Mouse (Mus musculus): Measurements from ENCODE around the gene Zfp663. TPM values are rescaled to one million over a fixed set of nuclear protein-coding genes. Genes with fewer than 3 reads are reported as not detected.

The Zfp663 gene
- 8.1 and 9.1 TPM in 2 replicates for polyA plus RNA-seq (2014; fragmentation: Nextera tagmentation; extraction: Ambion mirVana)

DNA sequence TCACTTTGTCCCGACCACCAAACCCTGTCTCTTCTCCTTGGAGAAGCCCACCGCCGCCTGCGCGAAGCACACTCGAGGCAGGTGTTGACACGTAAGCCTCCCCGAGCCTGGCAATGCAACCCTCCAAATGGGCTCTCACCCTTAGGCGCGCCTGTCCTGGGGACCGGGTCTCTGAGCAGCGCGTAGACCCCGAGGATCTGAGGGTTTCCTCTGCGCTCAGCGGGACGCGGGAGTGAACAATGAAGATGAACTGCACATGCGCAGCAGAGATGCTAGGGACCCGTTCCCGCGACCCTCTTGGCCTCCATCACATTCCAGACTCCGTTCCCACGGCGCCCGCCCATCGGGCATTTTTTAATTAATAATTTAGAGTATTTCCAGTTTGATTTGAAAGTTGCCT, at the start of gene Zfp663:
Gene Zfp663, minus strand, starts transcription at position 234 of the 400 bp plus-strand sequence.
- H3K27me3 ChIP-seq (replicated peaks; ENCODE audit: control insufficient read depth, insufficient read depth, low read length): no peaks in the 10 kb centered on the region
- H3K9me3 ChIP-seq (replicated peaks; ENCODE audit: control insufficient read depth, low read length): no peaks in the 10 kb centered on the region
- H3K36me3 ChIP-seq (ENCODE audit: control insufficient read depth, insufficient read depth, low read length): no peaks in the 10 kb centered on the region
- ATAC-seq (peak; percentile 51), DNase-seq (ENCODE audit: low spot score) (peak; percentile 87)
- H3K4me3 ChIP-seq (ENCODE audit: low read depth, low read length): peak within 1 kb of the TSS; percentile 42
- peak within 1 kb of the TSS; percentile 45; the same call in 1 of the 2 replicates for H3K27ac ChIP-seq (ENCODE audit: low read depth, low read length)
- WGBS: under 1% methylated on average over 27 of the region's 27 CpGs
- peaks cover 8% of the 10 kb centered on the region for H3K4me1 ChIP-seq (ENCODE audit: control insufficient read depth, insufficient read depth, low read length)
- peak within 1 kb of the TSS; percentile 70 for H3K4me2 ChIP-seq (ENCODE audit: low read length)
- H3K9ac ChIP-seq (ENCODE audit: low read length): peak within 1 kb of the TSS; percentile 75

DNA sequence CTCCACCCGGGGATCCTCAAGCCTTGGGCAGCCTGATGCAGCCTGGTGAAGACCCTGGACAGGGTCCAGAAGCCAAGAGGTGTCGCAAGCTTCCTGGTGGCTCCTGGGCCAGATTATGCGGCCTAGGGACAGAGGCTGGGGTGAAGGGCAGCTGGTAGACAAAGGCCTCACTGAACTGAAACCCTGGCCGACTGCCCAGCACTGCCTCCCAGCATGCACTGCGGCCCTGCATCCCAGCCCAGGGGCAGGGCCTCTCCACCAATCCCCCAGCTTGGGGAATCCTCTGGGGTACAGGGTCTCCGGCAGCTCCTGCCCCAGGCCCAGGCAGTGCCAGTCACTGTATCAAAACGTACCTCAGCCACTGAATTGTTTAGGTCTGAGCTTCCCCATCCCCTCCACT, 48.8 kb upstream of the Zfp663 start:
- 24% methylated on average over 7 of the region's 7 CpGs for WGBS

DNA sequence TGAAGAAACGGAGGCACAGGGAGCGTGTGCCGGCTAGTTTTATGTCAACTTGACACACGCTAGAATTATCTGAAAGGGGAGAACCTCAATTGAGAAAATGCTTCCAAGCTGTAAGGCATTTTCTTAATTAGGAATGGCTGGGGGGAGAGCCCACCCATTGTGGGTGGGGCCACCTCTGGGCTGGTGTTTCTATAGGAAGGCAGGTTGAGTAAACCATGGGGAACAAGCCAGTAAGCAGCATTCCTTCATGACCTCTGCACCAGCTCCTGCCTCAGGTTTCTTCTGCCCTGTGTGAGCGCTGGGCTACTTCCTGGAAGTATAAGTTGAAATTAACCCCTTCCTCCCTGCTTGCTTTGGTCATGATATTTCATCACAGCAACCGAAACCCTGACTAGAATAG, 47.3 kb upstream of the Zfp663 start:
- H3K9me3 ChIP-seq (replicated peaks; ENCODE audit: control insufficient read depth, low read length): no peaks in the 10 kb centered on the region
- H3K4me2 ChIP-seq (ENCODE audit: low read length): no peak overlapping the region
- no peaks in the 10 kb centered on the region for H3K36me3 ChIP-seq (ENCODE audit: control insufficient read depth, insufficient read depth, low read length)
- no peak overlapping the region for H3K4me3 ChIP-seq (ENCODE audit: low read depth, low read length)
- H3K27ac ChIP-seq (ENCODE audit: low read depth, low read length): no peak overlapping the region
- H3K4me1 ChIP-seq (ENCODE audit: control insufficient read depth, insufficient read depth, low read length): peaks cover 15% of the 10 kb centered on the region
- 53% methylated on average over 6 of the region's 6 CpGs for WGBS
- ATAC-seq (no peak), DNase-seq (ENCODE audit: low spot score) (no peak)
- H3K27me3 ChIP-seq (replicated peaks; ENCODE audit: control insufficient read depth, insufficient read depth, low read length): no peaks in the 10 kb centered on the region
- no peak overlapping the region for H3K9ac ChIP-seq (ENCODE audit: low read length)

More for the DNA sequence above, 48.8 kb upstream of the Zfp663 start:
- Histone ChIP-seq H3K27me3 (replicated peaks; ENCODE audit: control insufficient read depth, insufficient read depth, low read length) (no peaks in the 10 kb centered on the region), H3K4me2 (ENCODE audit: low read length) (no peak overlapping the region), H3K36me3 (ENCODE audit: control insufficient read depth, insufficient read depth, low read length) (no peaks in the 10 kb centered on the region), H3K9ac (ENCODE audit: low read length) (no peak overlapping the region), H3K4me1 (ENCODE audit: control insufficient read depth, insufficient read depth, low read length) (peaks cover 15% of the 10 kb centered on the region), H3K27ac (ENCODE audit: low read depth, low read length) (peak overlapping the region; percentile 59), H3K4me3 (ENCODE audit: low read depth, low read length) (no peak overlapping the region), H3K9me3 (replicated peaks; ENCODE audit: control insufficient read depth, low read length) (no peaks in the 10 kb centered on the region)
- DNase-seq (ENCODE audit: low spot score): peak; percentile 76
- ATAC-seq: peak; percentile 57

DNA sequence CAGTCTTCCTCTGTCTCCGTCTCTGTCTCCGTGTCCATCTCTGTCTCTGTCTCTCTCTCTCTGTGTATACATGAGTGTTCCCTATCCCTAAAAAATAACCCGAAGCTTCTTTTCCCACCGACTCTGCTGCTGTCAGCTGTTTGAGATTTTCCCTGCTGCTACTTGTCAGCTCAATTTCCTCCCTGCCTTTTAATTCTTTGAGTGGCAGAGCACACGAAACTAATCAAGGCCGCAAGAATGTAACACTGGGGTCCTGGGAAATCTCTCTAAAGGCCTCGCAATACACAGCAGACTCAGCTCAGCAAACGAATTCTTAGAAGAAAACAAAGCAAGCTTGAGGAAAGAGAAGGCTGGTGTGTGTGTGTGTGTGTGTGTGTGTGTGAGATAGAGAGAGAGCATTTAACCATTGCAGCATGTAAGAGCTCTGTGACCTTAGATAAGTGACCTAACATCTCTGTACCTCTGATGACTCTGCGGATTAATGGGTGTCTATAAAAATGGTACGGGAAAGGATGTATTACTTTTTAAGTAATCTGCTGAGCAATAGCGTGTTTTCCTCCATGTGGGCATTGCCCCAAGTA, 46.7 kb upstream of the Zfp663 start:
- DNase-seq (ENCODE audit: low spot score) (peak; percentile 42), ATAC-seq (no peak)
- Histone ChIP-seq H3K9ac (ENCODE audit: low read length) (no peak overlapping the region), H3K27me3 (replicated peaks; ENCODE audit: control insufficient read depth, insufficient read depth, low read length) (no peaks in the 10 kb centered on the region), H3K27ac (ENCODE audit: low read depth, low read length) (no peak overlapping the region), H3K4me2 (ENCODE audit: low read length) (no peak overlapping the region), H3K4me1 (ENCODE audit: control insufficient read depth, insufficient read depth, low read length) (peaks cover 15% of the 10 kb centered on the region), H3K36me3 (ENCODE audit: control insufficient read depth, insufficient read depth, low read length) (no peaks in the 10 kb centered on the region), H3K9me3 (replicated peaks; ENCODE audit: control insufficient read depth, low read length) (no peaks in the 10 kb centered on the region), H3K4me3 (ENCODE audit: low read depth, low read length) (no peak overlapping the region)
- WGBS: 37% methylated on average over 11 of the region's 11 CpGs

DNA sequence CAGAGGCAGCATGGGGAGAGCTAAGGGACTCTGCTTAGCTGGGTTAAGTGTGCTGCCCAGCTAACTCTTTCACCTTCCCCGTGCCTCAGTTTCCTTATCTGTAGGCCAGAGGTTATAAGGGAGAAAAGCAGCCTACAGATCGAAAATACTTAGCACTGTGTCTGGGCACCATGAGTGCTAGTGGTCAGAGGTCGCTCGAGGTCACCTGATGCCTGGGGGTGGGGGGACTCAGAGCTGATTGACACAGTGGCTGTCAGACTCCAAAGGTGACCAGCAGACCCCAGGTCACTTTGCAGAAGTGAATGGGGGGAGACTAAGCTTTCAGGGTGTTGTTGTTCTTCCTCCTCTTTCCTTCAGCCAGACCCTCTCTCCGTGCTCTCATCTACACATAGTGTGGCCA, 45.8 kb upstream of the Zfp663 start:
- no peaks in the 10 kb centered on the region for H3K36me3 ChIP-seq (ENCODE audit: control insufficient read depth, insufficient read depth, low read length)
- WGBS: 85% methylated on average over 5 of the region's 5 CpGs

DNA sequence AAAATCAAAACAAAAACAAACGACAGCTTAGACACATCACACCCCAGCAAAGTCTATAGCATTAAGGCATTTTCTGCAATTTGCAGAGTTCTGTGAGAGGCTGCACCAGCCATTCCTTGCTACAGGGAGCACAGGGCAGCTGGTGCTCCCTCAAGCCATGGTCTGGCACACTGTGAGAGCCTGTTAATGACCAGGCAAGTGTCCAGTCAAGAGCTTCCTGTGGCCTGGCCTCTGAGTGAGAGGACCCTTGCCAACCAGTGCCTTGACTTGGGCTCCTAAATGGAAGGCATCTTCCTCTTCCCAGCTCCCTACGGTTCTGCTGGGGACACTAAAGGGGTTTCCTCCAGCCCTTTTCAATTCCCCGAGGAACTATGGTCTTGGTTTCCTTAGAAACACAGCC, 45.4 kb upstream of the Zfp663 start:
- H3K27me3 ChIP-seq (replicated peaks; ENCODE audit: control insufficient read depth, insufficient read depth, low read length): no peaks in the 10 kb centered on the region
- no peak overlapping the region for H3K4me3 ChIP-seq (ENCODE audit: low read depth, low read length)
- H3K27ac ChIP-seq (ENCODE audit: low read depth, low read length): no peak overlapping the region
- H3K4me2 ChIP-seq (ENCODE audit: low read length): no peak overlapping the region
- no peak overlapping the region for H3K9ac ChIP-seq (ENCODE audit: low read length)
- no peaks in the 10 kb centered on the region for H3K9me3 ChIP-seq (replicated peaks; ENCODE audit: control insufficient read depth, low read length)
- peaks cover 8% of the 10 kb centered on the region; the same call in 1 of the 2 replicates for H3K4me1 ChIP-seq (ENCODE audit: control insufficient read depth, insufficient read depth, low read length)
- no peaks in the 10 kb centered on the region for H3K36me3 ChIP-seq (ENCODE audit: control insufficient read depth, insufficient read depth, low read length)
- ATAC-seq (no peak), DNase-seq (ENCODE audit: low spot score) (no peak)
- 42% methylated on average over 3 of the region's 3 CpGs for WGBS

More for the DNA sequence above, 45.8 kb upstream of the Zfp663 start:
- Histone ChIP-seq H3K4me3 (ENCODE audit: low read depth, low read length) (no peak overlapping the region), H3K27ac (ENCODE audit: low read depth, low read length) (no peak overlapping the region), H3K4me2 (ENCODE audit: low read length) (no peak overlapping the region), H3K4me1 (ENCODE audit: control insufficient read depth, insufficient read depth, low read length) (peaks cover 8% of the 10 kb centered on the region; the same call in 1 of the 2 replicates), H3K9ac (ENCODE audit: low read length) (no peak overlapping the region), H3K27me3 (replicated peaks; ENCODE audit: control insufficient read depth, insufficient read depth, low read length) (no peaks in the 10 kb centered on the region), H3K9me3 (replicated peaks; ENCODE audit: control insufficient read depth, low read length) (no peaks in the 10 kb centered on the region)
- DNase-seq (ENCODE audit: low spot score) (no peak), ATAC-seq (no peak)

DNA sequence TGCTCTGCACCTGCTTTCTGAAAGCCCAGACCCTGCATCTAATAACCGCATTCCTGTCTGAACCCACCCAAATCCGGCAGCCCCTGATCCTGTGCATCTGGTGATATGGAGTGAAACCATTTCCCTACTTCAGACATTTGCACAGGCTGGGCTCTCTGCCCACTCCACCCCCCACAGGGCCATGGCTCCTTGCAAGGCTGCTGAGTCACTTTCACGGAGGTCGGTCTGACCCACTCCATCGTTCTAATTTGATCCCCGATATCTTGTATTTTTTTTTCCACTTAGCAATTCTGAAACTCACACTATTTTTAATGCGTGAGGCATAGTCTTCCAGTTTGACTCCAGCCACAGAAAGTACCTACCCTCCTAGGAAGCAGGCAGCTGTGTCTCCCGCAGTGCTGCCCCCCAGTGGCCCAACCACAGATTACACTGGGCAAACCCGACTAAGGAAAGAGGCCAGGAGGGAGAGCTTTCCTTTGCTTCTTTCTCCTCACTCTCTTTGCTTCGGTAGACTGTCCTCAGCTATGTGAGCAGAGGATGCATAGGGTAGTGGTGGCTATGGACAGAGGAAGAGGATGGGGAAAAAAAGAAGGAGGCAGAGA, 39.3 kb upstream of the Zfp663 start:
- no peak overlapping the region for H3K4me3 ChIP-seq (ENCODE audit: low read depth, low read length)
- DNase-seq (ENCODE audit: low spot score) (peak; percentile 40), ATAC-seq (no peak)
- H3K9me3 ChIP-seq (replicated peaks; ENCODE audit: control insufficient read depth, low read length): no peaks in the 10 kb centered on the region
- no peak overlapping the region for H3K4me2 ChIP-seq (ENCODE audit: low read length)
- H3K9ac ChIP-seq (ENCODE audit: low read length): no peak overlapping the region
- no peaks in the 10 kb centered on the region for H3K27me3 ChIP-seq (replicated peaks; ENCODE audit: control insufficient read depth, insufficient read depth, low read length)
- H3K27ac ChIP-seq (ENCODE audit: low read depth, low read length): no peak overlapping the region
- H3K36me3 ChIP-seq (ENCODE audit: control insufficient read depth, insufficient read depth, low read length): no peaks in the 10 kb centered on the region
- WGBS: 50% methylated on average over 10 of the region's 10 CpGs
- no peaks in the 10 kb centered on the region for H3K4me1 ChIP-seq (ENCODE audit: control insufficient read depth, insufficient read depth, low read length)

DNA sequence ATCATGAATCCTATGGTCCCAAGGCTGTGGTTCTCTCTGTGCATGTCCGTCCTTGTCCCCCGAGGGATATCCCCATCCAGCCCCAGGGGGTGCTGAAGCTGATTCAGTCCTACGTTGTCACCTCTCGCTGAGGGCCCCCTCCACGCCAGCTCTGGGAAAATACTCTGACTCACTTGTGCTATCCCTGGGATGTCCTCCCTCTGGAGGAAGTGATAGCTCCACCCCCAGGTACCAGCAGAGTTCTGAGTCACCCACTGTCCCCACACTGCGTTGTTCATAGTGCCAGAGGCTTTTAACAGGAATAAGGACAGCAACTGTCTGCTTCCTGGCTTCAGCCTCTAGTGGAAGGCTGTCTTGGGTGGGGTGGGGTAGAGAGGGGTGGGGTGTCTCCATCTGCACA, 36.8 kb upstream of the Zfp663 start:
- H3K4me1 ChIP-seq (ENCODE audit: control insufficient read depth, insufficient read depth, low read length): no peaks in the 10 kb centered on the region
- no peak overlapping the region for H3K4me2 ChIP-seq (ENCODE audit: low read length)
- ATAC-seq (no peak), DNase-seq (ENCODE audit: low spot score) (no peak)
- WGBS: 64% methylated on average over 6 of the region's 6 CpGs
- H3K27ac ChIP-seq (ENCODE audit: low read depth, low read length): no peak overlapping the region
- H3K9ac ChIP-seq (ENCODE audit: low read length): no peak overlapping the region
- no peaks in the 10 kb centered on the region for H3K9me3 ChIP-seq (replicated peaks; ENCODE audit: control insufficient read depth, low read length)
- H3K27me3 ChIP-seq (replicated peaks; ENCODE audit: control insufficient read depth, insufficient read depth, low read length): no peaks in the 10 kb centered on the region
- no peaks in the 10 kb centered on the region for H3K36me3 ChIP-seq (ENCODE audit: control insufficient read depth, insufficient read depth, low read length)
- no peak overlapping the region for H3K4me3 ChIP-seq (ENCODE audit: low read depth, low read length)

DNA sequence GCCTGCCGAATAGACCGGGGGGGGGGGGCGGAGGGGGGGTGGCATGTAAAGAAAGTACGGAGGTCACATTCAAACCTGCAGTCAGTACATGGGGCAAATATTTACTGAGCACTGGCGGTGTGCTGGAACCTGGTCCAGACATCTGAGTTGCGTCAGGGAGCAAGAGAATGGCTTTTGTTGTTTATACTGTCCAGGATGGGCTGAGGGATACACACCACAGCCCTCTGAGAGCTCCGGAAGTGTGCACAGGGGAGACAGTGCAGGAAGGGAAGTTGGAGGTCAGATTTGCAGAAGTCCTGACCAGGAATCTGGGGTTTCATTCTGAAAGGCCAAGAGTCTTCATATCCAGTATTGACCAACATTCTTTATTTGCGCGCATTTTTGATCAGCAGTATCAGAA, 36.4 kb upstream of the Zfp663 start:
- no peak overlapping the region for H3K27ac ChIP-seq (ENCODE audit: low read depth, low read length)
- H3K36me3 ChIP-seq (ENCODE audit: control insufficient read depth, insufficient read depth, low read length): no peaks in the 10 kb centered on the region
- H3K9ac ChIP-seq (ENCODE audit: low read length): no peak overlapping the region
- ATAC-seq: no peak
- H3K27me3 ChIP-seq (replicated peaks; ENCODE audit: control insufficient read depth, insufficient read depth, low read length): no peaks in the 10 kb centered on the region
- no peak for DNase-seq (ENCODE audit: low spot score)
- H3K4me3 ChIP-seq (ENCODE audit: low read depth, low read length): no peak overlapping the region
- H3K9me3 ChIP-seq (replicated peaks; ENCODE audit: control insufficient read depth, low read length): no peaks in the 10 kb centered on the region
- H3K4me2 ChIP-seq (ENCODE audit: low read length): no peak overlapping the region
- WGBS: 82% methylated on average over 9 of the region's 9 CpGs
- H3K4me1 ChIP-seq (ENCODE audit: control insufficient read depth, insufficient read depth, low read length): no peaks in the 10 kb centered on the region

Measured in forebrain, embryonic 14.5 days (tissue).